Mouse (Mus musculus): ENCODE results near the gene Mog. TPM values are rescaled to one million over a fixed set of nuclear protein-coding genes. Genes with fewer than 3 reads are reported as not detected.
"Not testable (repeated sequence)": the region's sequence is repeated elsewhere in the genome, so short reads cannot be mapped to it uniquely, and the experiment has no call there.

Gene Mog
- total RNA-seq, 1 experiment from 2014 or later, result not detected

DNA sequence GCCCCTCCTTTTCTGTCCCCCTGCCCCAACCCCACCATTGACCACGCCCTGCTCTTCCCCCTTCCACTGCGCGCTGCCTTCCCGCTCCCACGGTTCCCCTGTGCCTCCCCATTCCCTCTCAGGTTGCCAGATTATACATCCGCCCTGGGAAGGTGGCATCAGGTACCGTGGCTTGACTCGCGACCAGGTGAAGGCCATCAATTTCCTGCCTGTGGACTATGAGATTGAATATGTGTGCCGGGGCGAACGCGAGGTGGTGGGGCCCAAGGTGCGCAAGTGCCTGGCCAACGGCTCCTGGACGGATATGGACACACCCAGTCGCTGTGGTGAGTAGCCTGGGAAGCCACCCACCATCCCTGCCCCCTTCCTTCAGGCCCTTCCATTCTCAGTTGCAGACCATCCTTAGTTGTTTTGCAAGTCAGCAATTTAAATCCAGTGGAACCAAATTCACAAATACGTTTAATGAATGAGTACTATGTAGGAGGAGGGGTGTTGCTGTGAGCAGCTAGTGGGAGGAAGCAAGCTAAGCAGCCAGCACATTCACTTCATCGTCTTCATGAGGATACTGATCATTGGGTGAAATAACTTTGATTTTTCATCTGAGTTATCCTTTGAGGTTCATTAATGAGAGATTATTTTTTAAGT is 24.3 kb upstream of the Mog start:
- ATAC-seq (replicated peaks in 1 of 2; ENCODE audit: insufficient read depth in 1 of 2, low FRiP score in 2 of 2, low TSS enrichment in 1 of 2, low read depth in 1 of 2, poor library complexity in 2 of 2, severe bottlenecking in 2 of 2), result no peak

DNA sequence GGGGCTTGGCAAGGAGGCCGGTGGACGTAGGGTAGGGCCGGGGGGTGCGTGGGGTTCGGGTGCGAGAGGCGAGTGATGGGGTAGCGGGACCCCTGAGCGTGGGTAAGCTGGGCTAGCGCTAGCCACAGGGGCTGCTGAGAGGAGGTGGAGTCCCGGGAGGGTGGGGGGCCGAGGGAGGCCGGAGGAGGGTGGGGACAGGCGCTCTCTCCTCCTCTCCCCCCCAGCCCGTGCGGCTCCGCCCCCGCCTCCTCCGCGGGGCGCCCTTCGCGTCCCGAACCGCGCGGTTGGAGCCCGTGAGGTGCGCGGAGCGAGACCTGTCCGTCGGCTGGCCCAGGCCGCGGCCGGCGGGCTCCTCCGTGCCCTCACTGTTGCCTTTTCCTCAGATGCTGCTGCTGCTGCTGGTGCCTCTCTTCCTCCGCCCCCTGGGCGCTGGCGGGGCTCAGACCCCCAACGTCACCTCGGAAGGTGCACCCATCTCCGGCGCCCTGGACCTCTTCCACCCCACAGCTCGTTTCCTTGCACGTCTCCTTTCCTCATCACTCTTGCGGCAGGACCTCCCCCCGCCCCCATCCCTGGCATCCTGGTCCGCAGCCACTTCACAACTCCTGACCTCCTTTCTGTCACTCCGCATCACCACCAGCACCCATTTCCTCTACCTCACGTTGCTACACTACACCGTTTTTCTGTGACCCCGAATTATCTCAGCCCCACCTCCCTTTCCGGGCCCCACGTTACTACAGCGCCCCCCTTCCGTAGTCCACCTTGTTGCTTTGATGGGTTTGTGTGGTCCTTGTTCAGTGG is 23.3 kb upstream of the Mog start:
- ATAC-seq (replicated peaks in 1 of 2; ENCODE audit: insufficient read depth in 1 of 2, low FRiP score in 2 of 2, low TSS enrichment in 1 of 2, low read depth in 1 of 2, poor library complexity in 2 of 2, severe bottlenecking in 2 of 2), result peak; percentile 19 to 23

DNA sequence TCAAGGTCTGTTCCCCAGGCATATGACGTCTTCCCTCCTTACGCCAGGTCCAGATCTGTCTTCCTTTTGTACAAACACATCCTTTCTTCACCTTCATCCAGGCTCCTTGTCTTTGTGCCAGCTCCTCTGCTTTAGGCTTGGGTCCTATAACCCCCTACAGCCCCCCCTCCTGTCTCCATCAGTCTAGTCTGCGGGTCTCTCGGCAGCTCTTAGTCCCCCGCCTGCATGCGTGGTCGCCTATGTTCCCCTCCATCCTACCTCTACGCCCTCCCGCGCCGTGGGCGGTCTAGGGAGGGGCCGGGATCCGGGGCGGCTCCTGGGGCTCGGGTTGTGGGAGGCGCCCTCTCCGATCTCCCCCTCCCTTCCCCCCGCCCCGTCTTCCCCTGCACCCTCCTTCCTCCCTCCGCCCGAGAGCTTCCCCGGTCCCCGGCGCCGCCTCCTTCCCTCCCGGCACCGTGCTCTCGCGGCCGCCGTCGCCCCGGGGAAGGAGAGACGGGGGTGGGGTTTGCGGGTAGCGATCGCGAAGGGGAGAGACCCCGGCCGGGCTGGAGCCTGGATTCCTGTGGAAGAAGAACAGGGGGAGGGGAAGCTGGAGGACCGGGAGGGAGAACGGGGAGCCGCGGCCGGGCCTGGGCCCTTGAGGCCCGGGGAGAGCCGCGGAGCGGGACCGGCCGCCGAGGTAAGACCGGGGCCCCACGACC is 22.6 kb upstream of the Mog start, which contains the start of gene Gabbr1:
Gene Gabbr1 (plus strand): TSS at position 356 of the 701 bp plus-strand sequence.
- ATAC-seq (replicated peaks in 1 of 2; ENCODE audit: insufficient read depth in 1 of 2, low FRiP score in 2 of 2, low TSS enrichment in 1 of 2, low read depth in 1 of 2, poor library complexity in 2 of 2, severe bottlenecking in 2 of 2), result peak; percentile 63 to 65

DNA sequence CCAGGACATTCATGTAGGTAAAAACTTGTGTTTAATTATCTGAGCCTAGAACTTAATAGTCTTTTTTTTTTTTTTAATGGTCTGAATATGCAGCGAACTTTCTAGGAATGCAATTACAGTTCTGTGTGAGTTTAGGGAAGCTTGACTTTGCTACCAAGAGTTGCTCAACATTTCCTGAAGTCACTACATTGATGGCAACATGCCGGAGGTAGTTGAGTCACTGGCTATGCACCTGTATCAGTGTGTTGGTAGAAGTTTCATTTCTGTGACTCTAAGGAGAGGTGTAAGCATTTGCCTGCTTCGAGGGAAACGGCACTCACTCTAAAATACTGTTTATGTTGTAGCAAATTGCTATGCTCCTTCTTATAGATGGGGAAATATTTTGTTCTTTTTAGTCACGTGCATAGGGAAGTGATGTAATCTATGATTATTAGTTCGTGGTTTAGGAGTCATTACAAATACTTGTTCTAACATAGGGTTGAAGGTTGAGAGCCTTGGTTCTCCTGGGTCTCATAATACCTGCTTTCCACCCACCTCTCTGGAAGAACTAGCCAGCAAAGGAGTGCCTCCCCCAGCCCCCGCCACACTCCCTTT is 21.6 kb upstream of the Mog start:
- ATAC-seq (replicated peaks in 1 of 2; ENCODE audit: insufficient read depth in 1 of 2, low FRiP score in 2 of 2, low TSS enrichment in 1 of 2, low read depth in 1 of 2, poor library complexity in 2 of 2, severe bottlenecking in 2 of 2), result peak; percentile 29 to 53; a peak in 3 of 4 replicates

DNA sequence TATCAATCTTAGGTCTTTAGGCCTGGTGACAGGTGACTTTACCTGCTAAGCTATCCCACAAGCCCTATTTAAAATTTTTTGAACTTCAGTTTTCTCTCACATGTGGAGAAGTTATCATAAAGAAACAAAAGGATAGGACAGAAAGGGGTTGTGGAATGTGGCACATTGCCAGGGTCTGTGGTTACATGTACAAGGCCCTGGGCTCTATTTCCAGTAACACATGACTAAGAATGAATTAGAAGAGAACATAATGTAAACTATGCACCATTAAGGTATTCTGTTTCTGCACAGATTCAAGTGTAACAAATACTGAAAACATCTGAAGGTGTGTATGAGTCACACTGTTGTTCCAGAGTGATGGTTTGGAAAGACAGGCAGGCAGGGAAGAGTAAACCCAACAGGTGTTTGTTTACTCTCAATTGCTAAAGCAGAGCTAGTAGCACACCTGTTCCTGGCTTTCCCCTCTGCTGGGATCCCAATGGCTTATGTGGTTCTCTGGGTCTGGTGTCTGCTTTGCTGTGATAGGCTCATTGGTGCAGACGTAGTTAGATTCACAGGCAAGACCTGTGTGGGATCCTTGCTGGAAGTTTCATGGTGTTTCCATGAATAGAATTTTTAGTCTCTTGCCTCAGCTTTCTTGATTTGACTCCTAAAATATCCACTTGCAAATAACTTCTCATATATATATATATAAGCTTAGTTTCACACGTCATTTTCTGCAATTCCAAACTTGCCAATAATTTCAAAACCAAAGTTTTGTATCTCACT is 16.1 kb upstream of the Mog start:
- ATAC-seq (replicated peaks in 1 of 2; ENCODE audit: insufficient read depth in 1 of 2, low FRiP score in 2 of 2, low TSS enrichment in 1 of 2, low read depth in 1 of 2, poor library complexity in 2 of 2, severe bottlenecking in 2 of 2), result no peak

DNA sequence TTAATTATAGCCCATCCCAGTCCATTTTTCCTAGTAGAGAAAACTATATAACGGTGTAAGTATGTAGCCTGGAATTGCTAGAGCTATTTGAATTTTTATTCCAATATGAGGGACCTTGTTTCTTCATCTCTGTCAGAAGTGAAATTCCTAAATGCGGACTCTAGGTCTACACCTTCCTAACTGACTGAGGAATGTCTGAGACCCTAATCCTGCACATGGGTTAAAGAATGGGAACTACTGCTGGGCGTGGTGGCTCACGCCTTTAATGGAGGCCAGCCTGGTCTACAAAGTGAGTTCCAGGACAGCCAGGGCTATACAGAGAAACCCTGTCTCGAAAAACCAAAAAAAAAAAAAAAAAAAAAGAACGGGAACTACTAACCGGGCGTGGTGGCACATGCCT is 6.0 kb upstream of the Mog start:
- ATAC-seq (replicated peaks in 1 of 2; ENCODE audit: insufficient read depth in 1 of 2, low FRiP score in 2 of 2, low TSS enrichment in 1 of 2, low read depth in 1 of 2, poor library complexity in 2 of 2, severe bottlenecking in 2 of 2), result no peak

DNA sequence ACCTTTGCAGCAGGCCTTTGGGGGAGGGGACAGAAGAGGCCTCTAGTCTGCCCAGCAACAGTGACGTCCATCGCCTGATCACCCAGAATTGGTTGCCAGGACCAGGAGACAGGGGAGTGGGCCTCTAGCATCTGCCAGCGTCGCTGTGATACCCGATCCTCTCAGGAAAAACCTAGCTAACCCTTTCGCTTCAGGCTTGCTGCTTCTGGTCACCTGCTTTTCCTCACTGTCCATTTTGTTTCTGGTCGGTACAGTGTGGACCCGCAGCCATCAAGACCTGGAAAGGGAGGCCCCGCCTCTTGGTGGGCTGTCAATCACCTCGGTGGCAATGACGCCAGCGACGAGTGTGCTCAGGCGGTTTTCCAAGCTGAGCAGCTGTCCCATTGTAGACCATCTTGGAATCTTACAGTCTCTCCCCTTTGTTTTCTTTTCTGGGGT is 5.5 kb upstream of the Mog start:
- ATAC-seq (replicated peaks in 1 of 2; ENCODE audit: insufficient read depth in 1 of 2, low FRiP score in 2 of 2, low TSS enrichment in 1 of 2, low read depth in 1 of 2, poor library complexity in 2 of 2, severe bottlenecking in 2 of 2), result peak; percentile 96 to 99

DNA sequence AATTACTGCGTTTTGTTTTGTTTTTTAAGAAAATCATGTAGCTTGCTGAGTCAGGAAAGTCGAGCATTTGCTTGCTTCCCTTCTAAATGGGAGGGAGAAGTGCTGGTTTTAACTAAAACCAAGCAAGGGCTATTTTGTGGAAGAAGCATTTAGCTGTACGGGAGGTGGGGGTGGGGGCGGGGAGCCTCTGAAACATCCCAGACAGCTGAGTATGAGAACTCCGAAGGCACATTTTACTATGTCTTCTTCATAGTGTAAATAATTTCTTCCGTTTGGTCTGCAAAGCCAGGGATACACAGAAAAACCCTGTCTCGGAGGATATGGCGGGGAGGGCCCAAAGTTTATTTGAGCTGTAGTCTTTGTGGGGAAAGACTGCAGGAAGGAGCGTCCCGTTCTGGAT is 5.0 kb upstream of the Mog start:
- ATAC-seq (replicated peaks in 1 of 2; ENCODE audit: insufficient read depth in 1 of 2, low FRiP score in 2 of 2, low TSS enrichment in 1 of 2, low read depth in 1 of 2, poor library complexity in 2 of 2, severe bottlenecking in 2 of 2), result no peak

DNA sequence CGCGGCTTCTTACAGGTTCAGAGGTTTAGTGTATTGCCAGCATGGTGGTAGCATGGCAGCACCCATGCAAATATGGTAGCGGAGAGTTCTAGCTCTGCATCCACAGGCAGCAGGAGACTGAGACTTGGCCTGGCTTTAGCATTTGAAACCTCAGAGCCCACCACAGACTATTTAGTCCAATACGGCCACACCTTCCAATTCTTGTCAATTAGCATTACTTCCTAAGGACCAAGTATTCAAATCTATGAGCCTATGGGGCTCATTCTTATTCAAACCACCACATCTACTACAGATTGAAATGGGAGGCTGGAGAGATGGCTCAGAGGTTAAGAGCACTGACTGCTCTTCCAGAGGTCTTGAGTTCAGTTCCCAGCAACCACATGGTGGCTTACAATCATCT is 4.3 kb upstream of the Mog start:
- no peak for ATAC-seq (replicated peaks in 1 of 2; ENCODE audit: insufficient read depth in 1 of 2, low FRiP score in 2 of 2, low TSS enrichment in 1 of 2, low read depth in 1 of 2, poor library complexity in 2 of 2, severe bottlenecking in 2 of 2)

DNA sequence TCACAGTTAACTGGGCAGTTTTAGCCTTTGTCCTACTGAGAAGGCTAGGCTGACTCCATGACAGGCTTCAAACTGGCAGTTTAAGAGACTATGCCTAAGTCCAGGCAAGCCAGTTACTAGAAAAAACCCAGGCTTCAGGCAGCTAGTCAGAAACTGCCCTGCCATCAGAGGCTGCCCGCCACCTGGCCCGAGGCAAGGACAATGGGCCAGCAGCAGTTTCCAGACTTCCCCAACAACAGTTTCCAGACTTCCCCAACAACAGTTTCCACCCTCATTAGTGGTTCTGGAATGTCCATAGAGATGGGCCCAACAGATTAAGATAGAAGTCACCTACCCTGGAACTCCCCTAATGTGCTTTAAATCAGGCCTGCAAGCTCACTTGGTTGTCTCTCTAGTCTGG is 3.2 kb upstream of the Mog start:
- ATAC-seq (replicated peaks in 1 of 2; ENCODE audit: insufficient read depth in 1 of 2, low FRiP score in 2 of 2, low TSS enrichment in 1 of 2, low read depth in 1 of 2, poor library complexity in 2 of 2, severe bottlenecking in 2 of 2), result no peak

DNA sequence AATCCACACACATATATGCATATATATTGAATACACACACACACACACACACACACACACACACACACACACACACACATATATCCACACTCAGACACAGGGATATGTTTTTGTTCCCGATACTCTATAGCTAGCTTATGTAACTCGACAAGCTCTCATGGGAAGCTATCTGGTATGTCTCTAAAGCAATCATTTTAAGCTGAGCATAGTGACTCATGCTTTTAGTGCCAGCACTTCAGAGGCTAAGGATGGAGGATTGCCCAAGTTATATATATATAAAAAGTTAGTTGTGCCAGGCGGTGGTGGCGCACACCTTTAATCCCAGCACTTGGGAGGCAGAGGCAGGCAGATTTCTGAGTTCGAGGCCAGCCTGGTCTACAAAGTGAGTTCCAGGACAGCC is 4.0 kb downstream of the Mog start:
- ATAC-seq (replicated peaks in 1 of 2; ENCODE audit: insufficient read depth in 1 of 2, low FRiP score in 2 of 2, low TSS enrichment in 1 of 2, low read depth in 1 of 2, poor library complexity in 2 of 2, severe bottlenecking in 2 of 2), result not testable (repeated sequence)

DNA sequence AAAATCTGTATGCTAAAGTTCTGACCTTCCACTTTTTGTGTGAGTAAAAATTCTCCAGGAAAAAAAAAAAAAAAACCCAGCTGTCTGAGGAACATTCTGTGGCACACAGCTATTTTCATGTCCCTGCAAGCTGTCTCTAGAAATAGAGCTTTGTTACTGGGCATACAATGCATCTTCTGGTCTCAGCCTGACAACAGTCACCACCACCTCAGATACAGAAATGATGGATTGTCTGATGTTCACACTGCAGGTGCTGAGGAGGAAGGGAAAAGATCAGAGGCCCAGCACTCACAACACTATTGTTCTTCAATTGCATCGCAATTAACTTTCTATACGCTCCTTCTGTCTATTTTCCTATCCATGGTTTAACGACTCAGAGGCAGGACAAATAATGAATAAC is 4.9 kb downstream of the Mog start:
- ATAC-seq (replicated peaks in 1 of 2; ENCODE audit: insufficient read depth in 1 of 2, low FRiP score in 2 of 2, low TSS enrichment in 1 of 2, low read depth in 1 of 2, poor library complexity in 2 of 2, severe bottlenecking in 2 of 2), result no peak

DNA sequence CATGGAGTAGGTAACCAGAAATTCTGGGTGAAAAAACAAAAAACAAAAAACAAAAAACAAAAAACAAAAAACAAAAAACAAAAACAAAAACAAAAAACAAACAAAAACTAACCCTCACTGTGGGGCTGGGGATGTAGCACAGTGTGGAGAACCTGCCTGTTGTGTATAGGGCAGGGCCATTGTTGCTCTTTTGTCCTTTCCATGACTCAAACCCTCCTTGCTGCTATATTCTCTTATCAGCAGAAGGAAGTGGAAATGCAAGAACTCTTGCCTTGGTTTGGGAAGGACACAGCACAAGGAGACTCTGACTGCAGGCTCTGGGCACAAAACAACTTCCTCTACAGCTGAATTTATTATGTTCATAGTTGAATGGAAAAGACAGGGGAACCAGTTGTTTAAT is 6.9 kb downstream of the Mog start:
- ATAC-seq (replicated peaks in 1 of 2; ENCODE audit: insufficient read depth in 1 of 2, low FRiP score in 2 of 2, low TSS enrichment in 1 of 2, low read depth in 1 of 2, poor library complexity in 2 of 2, severe bottlenecking in 2 of 2), result no peak

DNA sequence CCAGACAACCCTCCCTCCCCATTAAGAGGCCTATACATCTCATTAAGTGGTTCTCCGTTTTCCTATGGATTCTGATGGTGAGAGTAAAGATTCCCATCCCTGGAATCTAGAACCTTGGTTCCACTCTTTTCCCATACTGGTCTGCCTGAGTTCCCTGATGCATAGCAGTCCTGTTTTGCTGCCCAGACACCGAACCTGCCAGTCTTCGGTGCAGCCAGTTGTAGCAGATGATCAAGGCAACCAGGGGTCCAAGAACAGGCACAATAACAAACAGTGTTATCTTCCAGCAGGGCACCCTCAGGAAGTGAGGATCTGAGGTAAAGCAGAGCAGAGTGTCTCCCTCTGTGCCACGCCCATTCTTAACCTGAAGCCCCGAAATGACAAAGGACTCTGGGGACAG is 11.1 kb downstream of the Mog start:
- no peak for ATAC-seq (replicated peaks in 1 of 2; ENCODE audit: insufficient read depth in 1 of 2, low FRiP score in 2 of 2, low TSS enrichment in 1 of 2, low read depth in 1 of 2, poor library complexity in 2 of 2, severe bottlenecking in 2 of 2)

DNA sequence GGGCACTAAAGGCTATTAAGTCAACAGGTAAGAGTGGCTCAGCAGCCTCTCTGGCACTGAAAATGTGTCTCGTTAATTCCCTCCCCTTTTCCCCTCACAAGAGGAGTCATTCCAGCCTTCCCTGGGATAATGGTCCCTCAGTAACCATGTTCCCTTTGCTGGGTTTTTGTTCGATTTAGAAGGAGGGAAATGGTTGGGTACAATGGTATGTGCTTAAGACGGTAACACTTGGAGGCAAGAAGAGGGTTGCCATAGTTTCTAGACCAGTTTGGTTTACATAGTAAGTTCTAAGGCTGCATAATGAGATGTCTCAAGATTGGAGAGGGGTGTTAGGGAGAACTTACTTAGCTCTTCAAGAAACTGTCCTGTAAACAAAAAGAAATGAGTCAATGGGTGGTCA is 11.5 kb downstream of the Mog start:
- ATAC-seq (replicated peaks in 1 of 2; ENCODE audit: insufficient read depth in 1 of 2, low FRiP score in 2 of 2, low TSS enrichment in 1 of 2, low read depth in 1 of 2, poor library complexity in 2 of 2, severe bottlenecking in 2 of 2), result no peak

DNA sequence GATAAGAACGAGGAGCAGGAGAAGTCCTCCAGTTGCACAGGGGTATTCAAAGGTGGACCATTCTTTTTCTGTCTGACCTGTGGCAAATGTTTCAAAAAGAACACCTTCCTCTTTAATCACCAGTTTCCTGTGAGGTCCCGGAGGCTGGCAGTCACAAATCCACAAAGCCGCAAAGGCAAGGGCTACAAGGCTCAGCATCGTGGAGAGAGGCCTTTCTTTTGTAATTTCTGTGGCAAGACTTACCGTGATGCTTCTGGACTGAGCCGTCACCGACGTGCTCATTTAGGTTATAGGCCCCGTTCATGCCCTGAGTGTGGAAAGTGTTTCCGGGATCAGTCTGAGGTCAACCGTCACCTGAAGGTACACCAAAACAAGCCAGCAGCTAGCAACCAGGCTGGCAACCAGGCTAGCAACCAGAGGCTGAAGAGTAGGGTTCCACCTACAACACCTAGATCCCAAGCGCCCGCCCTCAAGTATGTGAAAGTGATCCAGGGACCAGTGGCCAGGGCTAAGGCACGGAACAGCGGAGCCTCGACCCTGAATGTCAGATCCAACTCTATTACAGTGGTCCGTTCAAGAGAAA is 13.6 kb downstream of the Mog start:
- ATAC-seq (replicated peaks in 1 of 2; ENCODE audit: insufficient read depth in 1 of 2, low FRiP score in 2 of 2, low TSS enrichment in 1 of 2, low read depth in 1 of 2, poor library complexity in 2 of 2, severe bottlenecking in 2 of 2), result peak; percentile 90 to 92

DNA sequence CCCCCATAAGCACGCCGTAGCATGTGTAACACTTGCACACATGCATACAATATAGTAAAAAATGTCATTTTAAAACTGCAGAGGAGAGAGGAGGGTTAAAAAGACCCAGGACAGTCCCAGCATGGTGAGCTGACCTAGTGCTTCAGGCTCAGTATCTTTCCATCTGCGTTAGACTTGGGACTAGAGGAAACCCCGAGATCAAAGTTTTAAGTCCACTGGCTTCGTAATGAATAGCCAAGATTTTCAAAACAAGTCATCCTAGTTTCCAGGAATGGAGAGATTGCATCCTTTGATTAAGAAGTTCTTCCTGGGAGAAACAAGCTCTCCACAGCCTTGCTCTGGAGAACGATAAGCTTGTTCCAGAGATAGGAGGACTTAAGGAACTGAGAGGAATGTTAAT is 15.0 kb downstream of the Mog start:
- no peak for ATAC-seq (replicated peaks in 1 of 2; ENCODE audit: insufficient read depth in 1 of 2, low FRiP score in 2 of 2, low TSS enrichment in 1 of 2, low read depth in 1 of 2, poor library complexity in 2 of 2, severe bottlenecking in 2 of 2)

Measured in hematopoietic stem cell, adult 5-6 weeks (primary cell).